Mouse (Mus musculus): ENCODE data around the gene Inpp4a. TPM values are rescaled to one million over a fixed set of nuclear protein-coding genes. Genes with fewer than 3 reads are reported as not detected.
A peak's percentile ranks its signal among the peaks of the same experiment; 100 is the strongest.

Inpp4a gene
- polyA plus RNA-seq, 1 experiment from 2014 or later: 15.5 TPM

DNA sequence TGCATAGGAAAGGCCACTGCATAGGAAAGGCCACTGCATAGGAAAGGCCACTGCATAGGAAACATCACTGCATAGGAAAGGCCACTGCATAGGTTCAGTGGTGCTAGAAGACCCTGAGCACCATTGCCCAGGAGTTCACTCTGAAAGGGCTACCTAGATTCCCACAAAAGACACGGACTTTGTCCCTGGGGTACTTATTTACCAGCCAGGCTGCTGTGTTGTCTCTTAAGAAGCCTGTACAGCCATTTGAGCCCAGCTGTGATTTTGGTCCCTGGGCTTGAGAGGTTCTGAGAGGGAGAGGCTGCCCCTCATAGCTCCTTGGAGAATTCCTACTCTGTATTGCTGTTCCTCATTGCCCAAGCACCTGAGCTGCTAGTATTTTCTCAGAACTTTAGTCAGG lies 96.8 kb downstream of the Inpp4a start:
- 71% methylated on average over 1 of the region's 1 CpGs for WGBS
- H3K27me3 ChIP-seq (ENCODE audit: control insufficient read depth, insufficient read depth, low read length): no peaks in the 10 kb centered on the region
- no peak overlapping the region for H3K4me2 ChIP-seq (ENCODE audit: low read length)
- peaks cover 30% of the 10 kb centered on the region for H3K36me3 ChIP-seq (ENCODE audit: control insufficient read depth, insufficient read depth, low read length)
- no peaks in the 10 kb centered on the region for H3K9me3 ChIP-seq (ENCODE audit: control insufficient read depth, low read length)
- ATAC-seq (ENCODE audit: insufficient number of reproducible peaks, insufficient read depth, low FRiP score, low read depth): no peak
- H3K4me1 ChIP-seq (ENCODE audit: control insufficient read depth in 2 of 2, insufficient read depth in 2 of 2, low read length in 2 of 2): peaks cover 18 to 25% of the 10 kb centered on the region in 2 experiments
- no peak overlapping the region for H3K4me3 ChIP-seq (ENCODE audit: control insufficient read depth in 1 of 2, insufficient read depth in 1 of 2, low read depth in 1 of 2, low read length in 2 of 2)
- no peak overlapping the region for H3K27ac ChIP-seq (replicated peaks in 1 of 2; ENCODE audit: control insufficient read depth in 1 of 2, insufficient read depth in 1 of 2, low read depth in 2 of 2, low read length in 2 of 2)
- no peak overlapping the region for H3K9ac ChIP-seq (ENCODE audit: low read length)

DNA sequence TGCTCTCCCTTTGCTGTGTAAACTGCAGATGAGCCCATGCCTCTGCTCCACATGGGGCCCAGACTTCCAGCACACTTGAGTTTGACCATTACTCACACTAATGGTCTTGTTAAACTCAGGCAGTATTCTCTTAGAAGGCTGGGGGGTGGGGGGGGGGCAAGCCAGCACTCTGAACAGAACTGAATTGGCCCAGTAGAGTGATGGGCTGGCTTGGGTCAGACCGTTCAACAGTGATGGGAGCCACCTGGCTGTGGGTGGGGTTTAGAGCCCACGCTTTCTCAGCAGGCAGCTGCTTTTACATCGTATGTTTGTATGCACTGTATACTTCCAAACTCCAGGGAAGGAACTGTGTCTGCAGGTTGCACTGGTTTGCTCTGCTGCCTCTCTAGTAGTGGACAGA lies 99.3 kb downstream of the Inpp4a start:
- no peak for ATAC-seq (ENCODE audit: insufficient number of reproducible peaks, insufficient read depth, low FRiP score, low read depth)
- H3K4me2 ChIP-seq (ENCODE audit: low read length): 0 out of 2 replicates have a peak overlapping the region, but pooled peaks have one; percentile 27
- peak overlapping the region; percentile 80 to 82 for H3K27ac ChIP-seq (replicated peaks in 1 of 2; ENCODE audit: control insufficient read depth in 1 of 2, insufficient read depth in 1 of 2, low read depth in 2 of 2, low read length in 2 of 2)
- peaks cover 16% of the 10 kb centered on the region for H3K36me3 ChIP-seq (ENCODE audit: control insufficient read depth, insufficient read depth, low read length)
- no peaks in the 10 kb centered on the region for H3K27me3 ChIP-seq (ENCODE audit: control insufficient read depth, insufficient read depth, low read length)
- H3K4me3 ChIP-seq (ENCODE audit: control insufficient read depth in 1 of 2, insufficient read depth in 1 of 2, low read depth in 1 of 2, low read length in 2 of 2): no peak overlapping the region
- no peak overlapping the region for H3K9ac ChIP-seq (ENCODE audit: low read length)
- 38% methylated on average over 3 of the region's 3 CpGs for WGBS
- peaks cover 18 to 25% of the 10 kb centered on the region in 2 experiments for H3K4me1 ChIP-seq (ENCODE audit: control insufficient read depth in 2 of 2, insufficient read depth in 2 of 2, low read length in 2 of 2)
- no peaks in the 10 kb centered on the region for H3K9me3 ChIP-seq (ENCODE audit: control insufficient read depth, low read length)

DNA sequence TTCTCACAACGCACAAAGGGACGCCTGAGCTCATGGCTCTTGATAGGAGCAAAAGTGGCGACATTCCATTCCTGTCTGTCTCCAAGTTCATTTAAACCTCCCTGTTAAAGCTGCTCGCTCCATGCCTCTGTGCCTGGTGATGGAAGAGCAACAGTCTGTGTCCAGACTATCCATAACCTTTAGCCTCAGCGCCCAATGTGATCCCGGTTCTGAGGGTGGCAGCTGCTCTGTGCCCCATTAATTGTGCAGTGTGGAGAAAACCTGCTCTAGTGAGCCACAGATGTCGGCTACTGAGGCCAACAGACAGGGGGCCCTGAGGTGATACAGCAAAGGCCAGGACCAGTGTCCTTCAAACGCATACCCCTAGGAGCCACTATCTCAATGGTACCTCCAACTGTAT lies 100.1 kb downstream of the Inpp4a start:
- Histone ChIP-seq H3K4me2 (ENCODE audit: low read length) (peak overlapping the region; percentile 27), H3K4me3 (ENCODE audit: control insufficient read depth in 1 of 2, insufficient read depth in 1 of 2, low read depth in 1 of 2, low read length in 2 of 2) (no peak overlapping the region), H3K4me1 (ENCODE audit: control insufficient read depth in 2 of 2, insufficient read depth in 2 of 2, low read length in 2 of 2) (peaks cover 18 to 25% of the 10 kb centered on the region in 2 experiments), H3K9ac (ENCODE audit: low read length) (peak overlapping the region; percentile 41; the same call in 1 of the 2 replicates), H3K36me3 (ENCODE audit: control insufficient read depth, insufficient read depth, low read length) (0 out of 2 replicates have a peak, but pooled peaks cover 10% of the 10 kb centered on the region), H3K9me3 (ENCODE audit: control insufficient read depth, low read length) (no peaks in the 10 kb centered on the region), H3K27me3 (ENCODE audit: control insufficient read depth, insufficient read depth, low read length) (no peaks in the 10 kb centered on the region), H3K27ac (replicated peaks in 1 of 2; ENCODE audit: control insufficient read depth in 1 of 2, insufficient read depth in 1 of 2, low read depth in 2 of 2, low read length in 2 of 2) (peak overlapping the region; percentile 80 to 82)
- ATAC-seq (ENCODE audit: insufficient number of reproducible peaks, insufficient read depth, low FRiP score, low read depth): peak; percentile 29; the same call in 1 of the 2 replicates
- 25% methylated on average over 8 of the region's 8 CpGs for WGBS

DNA sequence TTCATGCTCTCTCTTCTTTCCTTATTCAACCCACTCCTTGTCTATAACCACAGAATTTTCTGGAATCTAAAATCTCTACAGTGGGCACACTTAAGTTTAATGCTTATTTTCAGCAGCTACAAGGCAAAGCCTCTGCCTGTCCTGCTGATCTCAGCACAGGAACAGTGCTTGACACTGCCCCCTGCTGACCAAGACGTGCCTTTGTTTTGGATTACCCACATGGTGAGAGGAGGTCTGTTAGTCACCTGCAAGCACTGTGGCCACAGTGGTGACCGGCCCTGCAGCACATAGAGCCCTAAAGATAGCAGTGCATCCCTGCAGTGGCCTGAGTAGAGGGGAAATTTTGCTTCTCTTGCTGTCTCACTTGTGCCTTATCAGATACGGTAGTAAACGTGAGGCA lies 102.0 kb downstream of the Inpp4a start:
- ATAC-seq (ENCODE audit: insufficient number of reproducible peaks, insufficient read depth, low FRiP score, low read depth): no peak
- Histone ChIP-seq H3K4me3 (ENCODE audit: control insufficient read depth in 1 of 2, insufficient read depth in 1 of 2, low read depth in 1 of 2, low read length in 2 of 2) (no peak overlapping the region), H3K9ac (ENCODE audit: low read length) (no peak overlapping the region), H3K4me1 (ENCODE audit: control insufficient read depth in 2 of 2, insufficient read depth in 2 of 2, low read length in 2 of 2) (peaks cover 18 to 25% of the 10 kb centered on the region in 2 experiments), H3K27me3 (ENCODE audit: control insufficient read depth, insufficient read depth, low read length) (no peaks in the 10 kb centered on the region), H3K9me3 (ENCODE audit: control insufficient read depth, low read length) (no peaks in the 10 kb centered on the region), H3K4me2 (ENCODE audit: low read length) (no peak overlapping the region), H3K36me3 (ENCODE audit: control insufficient read depth, insufficient read depth, low read length) (peaks cover 3% of the 10 kb centered on the region; the same call in 1 of the 2 replicates), H3K27ac (replicated peaks in 1 of 2; ENCODE audit: control insufficient read depth in 1 of 2, insufficient read depth in 1 of 2, low read depth in 2 of 2, low read length in 2 of 2) (no peak overlapping the region)
- WGBS: 51% methylated on average over 4 of the region's 4 CpGs

DNA sequence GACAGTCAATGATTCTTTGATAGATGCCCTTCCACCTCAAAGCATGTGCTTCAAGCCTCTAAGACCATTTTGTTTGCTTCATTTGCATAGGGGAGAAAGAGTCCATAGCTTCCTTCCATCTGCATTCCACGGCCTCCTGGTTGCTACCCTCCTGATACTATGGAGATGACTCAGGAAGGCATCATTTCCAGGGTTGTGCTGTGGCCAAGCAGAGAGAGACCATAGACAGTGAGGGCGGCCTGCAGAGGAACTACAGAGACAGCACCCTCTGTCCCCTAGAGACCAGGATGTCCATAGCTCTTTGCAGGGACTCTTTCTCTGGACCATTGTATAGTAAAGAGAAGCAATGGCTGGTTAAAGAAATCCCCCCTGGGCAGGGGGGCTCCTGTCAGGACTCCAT lies 105.5 kb downstream of the Inpp4a start:
- Histone ChIP-seq H3K9me3 (ENCODE audit: control insufficient read depth, low read length) (no peaks in the 10 kb centered on the region), H3K4me1 (ENCODE audit: control insufficient read depth in 2 of 2, insufficient read depth in 2 of 2, low read length in 2 of 2) (peaks cover 2 to 7% of the 10 kb centered on the region in 2 experiments), H3K27ac (replicated peaks in 1 of 2; ENCODE audit: control insufficient read depth in 1 of 2, insufficient read depth in 1 of 2, low read depth in 2 of 2, low read length in 2 of 2) (no peak overlapping the region), H3K9ac (ENCODE audit: low read length) (no peak overlapping the region), H3K4me3 (ENCODE audit: control insufficient read depth in 1 of 2, insufficient read depth in 1 of 2, low read depth in 1 of 2, low read length in 2 of 2) (no peak overlapping the region), H3K27me3 (ENCODE audit: control insufficient read depth, insufficient read depth, low read length) (no peaks in the 10 kb centered on the region), H3K36me3 (ENCODE audit: control insufficient read depth, insufficient read depth, low read length) (peaks cover 3% of the 10 kb centered on the region; the same call in 1 of the 2 replicates), H3K4me2 (ENCODE audit: low read length) (no peak overlapping the region)
- ATAC-seq (ENCODE audit: insufficient number of reproducible peaks, insufficient read depth, low FRiP score, low read depth): no peak
- 84% methylated on average over 2 of the region's 2 CpGs for WGBS

DNA sequence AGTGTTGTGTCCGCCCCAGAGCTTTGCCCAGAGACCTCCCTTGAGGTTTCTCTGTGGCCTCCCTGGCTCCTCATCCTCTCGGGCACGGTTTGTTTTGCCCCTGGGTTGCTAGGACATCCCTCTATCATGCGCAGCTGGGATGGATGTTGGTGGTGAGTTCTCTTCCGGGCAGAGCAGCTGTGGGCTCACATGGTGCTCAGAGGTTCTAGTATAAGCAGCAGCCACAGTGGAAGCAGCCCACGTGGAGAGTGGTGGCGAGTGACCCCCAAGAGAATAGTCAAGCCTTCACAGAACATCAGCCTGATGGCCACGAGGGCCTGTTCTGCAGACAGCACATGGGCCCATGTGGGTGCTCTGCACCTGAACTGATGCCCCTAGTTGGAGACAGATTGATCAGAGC lies 107.6 kb downstream of the Inpp4a start:
- Histone ChIP-seq H3K4me1 (ENCODE audit: control insufficient read depth in 2 of 2, insufficient read depth in 2 of 2, low read length in 2 of 2) (peaks cover 2 to 3% of the 10 kb centered on the region in 2 experiments; a peak in 2 of 4 replicates), H3K4me3 (ENCODE audit: control insufficient read depth in 1 of 2, insufficient read depth in 1 of 2, low read depth in 1 of 2, low read length in 2 of 2) (no peak overlapping the region), H3K9ac (ENCODE audit: low read length) (no peak overlapping the region), H3K36me3 (ENCODE audit: control insufficient read depth, insufficient read depth, low read length) (peaks cover 3% of the 10 kb centered on the region; the same call in 1 of the 2 replicates), H3K9me3 (ENCODE audit: control insufficient read depth, low read length) (no peaks in the 10 kb centered on the region), H3K4me2 (ENCODE audit: low read length) (no peak overlapping the region), H3K27me3 (ENCODE audit: control insufficient read depth, insufficient read depth, low read length) (no peaks in the 10 kb centered on the region), H3K27ac (replicated peaks in 1 of 2; ENCODE audit: control insufficient read depth in 1 of 2, insufficient read depth in 1 of 2, low read depth in 2 of 2, low read length in 2 of 2) (no peak overlapping the region)
- 80% methylated on average over 8 of the region's 8 CpGs for WGBS
- ATAC-seq (ENCODE audit: insufficient number of reproducible peaks, insufficient read depth, low FRiP score, low read depth): no peak

DNA sequence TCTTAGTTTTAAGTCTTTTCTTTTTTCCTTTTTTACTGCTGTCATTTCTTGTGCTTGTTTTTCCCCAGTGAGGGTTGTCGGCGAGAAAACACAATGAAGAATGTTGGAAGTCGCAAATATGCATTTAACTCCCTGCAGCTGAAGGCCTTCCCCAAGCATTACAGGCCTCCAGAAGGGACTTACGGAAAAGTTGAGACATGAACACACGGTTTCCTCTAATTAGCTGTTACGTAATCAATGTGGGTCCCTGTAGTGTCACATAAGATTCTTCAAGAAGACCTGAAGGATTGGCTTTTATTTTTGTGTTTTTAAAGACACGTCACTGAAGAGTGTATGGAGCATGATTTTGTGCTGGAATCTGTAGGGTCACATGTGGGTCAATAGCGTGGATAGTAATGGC lies 108.4 kb downstream of the Inpp4a start:
- no peak overlapping the region for H3K9ac ChIP-seq (ENCODE audit: low read length)
- no peaks in the 10 kb centered on the region for H3K9me3 ChIP-seq (ENCODE audit: control insufficient read depth, low read length)
- H3K4me2 ChIP-seq (ENCODE audit: low read length): no peak overlapping the region
- no peaks in the 10 kb centered on the region; the same call in 1 of the 2 replicates for H3K36me3 ChIP-seq (ENCODE audit: control insufficient read depth, insufficient read depth, low read length)
- no peak overlapping the region for H3K4me3 ChIP-seq (ENCODE audit: control insufficient read depth in 1 of 2, insufficient read depth in 1 of 2, low read depth in 1 of 2, low read length in 2 of 2)
- 81% methylated on average over 8 of the region's 8 CpGs for WGBS
- no peak overlapping the region for H3K27ac ChIP-seq (replicated peaks in 1 of 2; ENCODE audit: control insufficient read depth in 1 of 2, insufficient read depth in 1 of 2, low read depth in 2 of 2, low read length in 2 of 2)
- H3K27me3 ChIP-seq (ENCODE audit: control insufficient read depth, insufficient read depth, low read length): no peaks in the 10 kb centered on the region
- ATAC-seq (ENCODE audit: insufficient number of reproducible peaks, insufficient read depth, low FRiP score, low read depth): no peak
- peaks cover 2 to 3% of the 10 kb centered on the region in 2 experiments; a peak in 2 of 4 replicates for H3K4me1 ChIP-seq (ENCODE audit: control insufficient read depth in 2 of 2, insufficient read depth in 2 of 2, low read length in 2 of 2)

DNA sequence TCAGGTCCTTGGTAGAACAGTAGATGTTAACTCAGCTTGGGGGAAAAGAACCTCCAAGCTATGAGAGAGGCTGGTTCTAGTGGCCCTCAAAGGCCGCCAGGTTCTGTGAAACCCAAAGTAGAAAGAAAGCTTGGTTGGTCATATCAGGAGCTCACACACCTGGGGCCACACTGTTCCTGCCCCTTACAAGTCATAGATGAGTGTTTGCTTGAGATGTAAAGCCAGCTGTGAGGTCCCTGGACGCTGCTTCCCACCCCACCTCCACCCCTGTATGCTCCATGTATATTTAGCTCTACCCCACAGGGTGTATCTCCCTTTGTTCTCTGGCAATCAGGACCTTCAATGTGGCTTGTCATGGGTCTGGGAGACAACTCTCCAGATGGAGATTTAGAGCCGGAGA lies 109.0 kb downstream of the Inpp4a start:
- Histone ChIP-seq H3K9ac (ENCODE audit: low read length) (no peak overlapping the region), H3K4me1 (ENCODE audit: control insufficient read depth in 2 of 2, insufficient read depth in 2 of 2, low read length in 2 of 2) (peaks cover 2 to 3% of the 10 kb centered on the region in 2 experiments; a peak in 2 of 4 replicates), H3K36me3 (ENCODE audit: control insufficient read depth, insufficient read depth, low read length) (no peaks in the 10 kb centered on the region; the same call in 1 of the 2 replicates), H3K27me3 (ENCODE audit: control insufficient read depth, insufficient read depth, low read length) (no peaks in the 10 kb centered on the region), H3K9me3 (ENCODE audit: control insufficient read depth, low read length) (no peaks in the 10 kb centered on the region), H3K27ac (replicated peaks in 1 of 2; ENCODE audit: control insufficient read depth in 1 of 2, insufficient read depth in 1 of 2, low read depth in 2 of 2, low read length in 2 of 2) (no peak overlapping the region), H3K4me3 (ENCODE audit: control insufficient read depth in 1 of 2, insufficient read depth in 1 of 2, low read depth in 1 of 2, low read length in 2 of 2) (no peak overlapping the region), H3K4me2 (ENCODE audit: low read length) (no peak overlapping the region)
- no peak for ATAC-seq (ENCODE audit: insufficient number of reproducible peaks, insufficient read depth, low FRiP score, low read depth)
- 74% methylated on average over 3 of the region's 3 CpGs for WGBS
